Comparison of ENCODE assay signal across 8 mouse cellular contexts in the genomic region with DNA sequence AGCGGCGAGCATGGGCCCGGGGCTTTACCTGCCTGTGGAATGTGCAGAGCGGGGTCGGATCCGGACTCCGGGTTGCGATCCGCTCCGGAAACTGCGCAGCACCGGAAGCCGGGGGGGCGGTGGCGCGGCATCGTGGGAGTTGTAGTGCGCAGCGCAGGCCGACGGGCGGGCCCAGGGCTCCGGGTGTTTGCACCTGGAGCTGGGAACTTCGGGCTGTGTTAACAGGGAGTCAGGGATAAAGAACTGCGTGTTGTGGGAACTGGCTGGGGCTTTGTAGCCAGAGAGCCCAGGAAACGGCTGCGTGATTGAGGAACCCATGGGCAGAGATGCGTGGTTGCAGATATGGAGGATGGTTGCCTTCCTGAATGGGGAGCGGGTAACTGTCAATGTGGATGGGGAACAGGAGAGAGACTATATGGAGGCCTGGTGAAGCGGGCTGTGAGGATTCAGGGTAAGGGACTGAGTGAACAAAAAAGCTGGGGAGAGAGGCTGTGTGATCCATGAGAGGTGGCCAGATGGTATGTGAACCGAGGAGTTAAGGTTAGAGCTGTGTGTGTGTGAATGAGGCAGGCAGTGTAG. TPM values are rescaled to one million over a fixed set of nuclear protein-coding genes. Genes with fewer than 3 reads are reported as not detected.
DNase-seq lines count a peak whose midpoint lies in the region; ATAC-seq and TF ChIP-seq lines count a peak whose summit lies in the region.

A gene (minus strand): TSS at position 110 of the 579 bp plus-strand sequence.

- TF ChIP-seq EP300 in heart, postnatal 0 days (IDR thresholded peaks at IDR 0.05; ENCODE audit: low read depth), result no peak
- TF ChIP-seq EP300 in liver, embryonic 14.5 days (IDR thresholded peaks at IDR 0.05; ENCODE audit: low read depth), result no peak

- H3K4me1 ChIP-seq in E14TG2a.4 (replicated peaks; ENCODE audit: low read depth, low read length), result peaks cover 32% of the 10 kb centered on the region
- peaks cover 24% of the 10 kb centered on the region for H3K4me1 ChIP-seq in forebrain, embryonic 12.5 days
- H3K4me1 ChIP-seq in heart, postnatal 0 days (ENCODE audit: control insufficient read depth, insufficient read depth), result peaks cover 28% of the 10 kb centered on the region
- peaks cover 13 to 21% of the 10 kb centered on the region in 2 experiments for H3K4me1 ChIP-seq in liver, embryonic 14.5 days (replicated peaks; ENCODE audit: control insufficient read depth in 2 of 2, insufficient read depth in 2 of 2, low read length in 1 of 2)
- H3K4me1 ChIP-seq in neural tube, embryonic 12.5 days, result peaks cover 20% of the 10 kb centered on the region

- no peak for TF ChIP-seq CTCF in E14TG2a.4 (conservative IDR thresholded peaks at IDR 0.05; ENCODE audit: low read length)
- TF ChIP-seq CTCF in heart, postnatal 0 days (IDR thresholded peaks at IDR 0.05; ENCODE audit: low read depth), result no peak
- TF ChIP-seq CTCF in liver, embryonic 14.5 days (IDR thresholded peaks at IDR 0.05; ENCODE audit: low read depth), result no peak

- H3K27ac ChIP-seq in forebrain, embryonic 12.5 days, result peak within 1 kb of the TSS; percentile 98
- peak within 1 kb of the TSS; percentile 99 for H3K27ac ChIP-seq in heart, postnatal 0 days (ENCODE audit: low read depth)
- peak within 1 kb of the TSS; percentile 42 for H3K27ac ChIP-seq in liver, embryonic 14.5 days
- peak within 1 kb of the TSS; percentile 96 for H3K27ac ChIP-seq in neural tube, embryonic 12.5 days

- peak within 1 kb of the TSS; percentile 75 for H3K4me2 ChIP-seq in forebrain, embryonic 12.5 days
- H3K4me2 ChIP-seq in heart, postnatal 0 days (ENCODE audit: low read depth, low read length), result peak within 1 kb of the TSS; percentile 87
- H3K4me2 ChIP-seq in liver, embryonic 14.5 days (ENCODE audit: low read depth), result peak within 1 kb of the TSS; percentile 87
- peak within 1 kb of the TSS; percentile 80 for H3K4me2 ChIP-seq in neural tube, embryonic 12.5 days (replicated peaks)

- no peaks in the 10 kb centered on the region for H3K9me3 ChIP-seq in E14TG2a.4 (ENCODE audit: low read length)
- no peaks in the 10 kb centered on the region for H3K9me3 ChIP-seq in forebrain, embryonic 12.5 days
- no peaks in the 10 kb centered on the region for H3K9me3 ChIP-seq in heart, postnatal 0 days (replicated peaks; ENCODE audit: control insufficient read depth, low read length)
- H3K9me3 ChIP-seq in liver, embryonic 14.5 days (ENCODE audit: control insufficient read depth, low read length), result no peaks in the 10 kb centered on the region
- no peaks in the 10 kb centered on the region for H3K9me3 ChIP-seq in neural tube, embryonic 12.5 days

- DNase-seq in c-Kit-positive CD71-positive TER-119-negative erythroid progenitor cells, embryonic 14.5 days (ENCODE audit: low read depth), result peak; percentile 65
- DNase-seq in heart, postnatal 0 days (ENCODE audit: low spot score), result peak; percentile 82
- DNase-seq in kidney, postnatal 36 days, result peak; percentile 87 to 96
- DNase-seq in liver, embryonic 14.5 days (ENCODE audit: low read depth in 3 of 3, low spot score in 3 of 3), result peak; percentile 53 to 58 (median 53)
- DNase-seq in telencephalon, adult 2 months (ENCODE audit: low read depth, low spot score), result peak; percentile 74

- peaks cover 17% of the 10 kb centered on the region for H3K36me3 ChIP-seq in E14TG2a.4 (ENCODE audit: insufficient read depth, low read length)
- H3K36me3 ChIP-seq in forebrain, embryonic 12.5 days (replicated peaks), result peaks cover 11% of the 10 kb centered on the region
- no peaks in the 10 kb centered on the region for H3K36me3 ChIP-seq in heart, postnatal 0 days (replicated peaks; ENCODE audit: control insufficient read depth, insufficient read depth, low read length)
- no peaks in the 10 kb centered on the region for H3K36me3 ChIP-seq in liver, embryonic 14.5 days (replicated peaks; ENCODE audit: control insufficient read depth, insufficient read depth, low read depth)
- H3K36me3 ChIP-seq in neural tube, embryonic 12.5 days, result no peaks in the 10 kb centered on the region

- H3K4me3 ChIP-seq in E14TG2a.4 (replicated peaks; ENCODE audit: low read length), result peak within 1 kb of the TSS; percentile 92
- H3K4me3 ChIP-seq in forebrain, embryonic 12.5 days (replicated peaks), result peak within 1 kb of the TSS; percentile 94
- H3K4me3 ChIP-seq in heart, postnatal 0 days (ENCODE audit: low read depth, low read length), result peak within 1 kb of the TSS; percentile 96
- H3K4me3 ChIP-seq in liver, embryonic 14.5 days (ENCODE audit: insufficient read depth in 1 of 2, low read depth in 2 of 2, low read length in 2 of 2), result peak within 1 kb of the TSS; percentile 79 to 92
- peak within 1 kb of the TSS; percentile 83 for H3K4me3 ChIP-seq in neural tube, embryonic 12.5 days

- WGBS in forebrain, embryonic 12.5 days, result 1% methylated on average over 31 of the region's 31 CpGs
- WGBS in heart, postnatal 0 days, result under 1% methylated on average over 31 of the region's 31 CpGs
- WGBS in liver, embryonic 14.5 days (ENCODE audit: insufficient replicate concordance), result 0% methylated on average over 31 of the region's 31 CpGs
- WGBS in neural tube, embryonic 12.5 days, result 2% methylated on average over 31 of the region's 31 CpGs

- H3K9ac ChIP-seq in forebrain, embryonic 12.5 days, result peak within 1 kb of the TSS; percentile 98
- H3K9ac ChIP-seq in heart, postnatal 0 days (replicated peaks; ENCODE audit: low read depth, low read length), result peak within 1 kb of the TSS; percentile 99
- peak within 1 kb of the TSS; percentile 93 for H3K9ac ChIP-seq in liver, embryonic 14.5 days (replicated peaks)
- H3K9ac ChIP-seq in neural tube, embryonic 12.5 days, result peak within 1 kb of the TSS; percentile 95

- peaks cover 3% of the 10 kb centered on the region; the same call in 1 of the 2 replicates for H3K27me3 ChIP-seq in E14TG2a.4 (ENCODE audit: insufficient read depth, low read length)
- H3K27me3 ChIP-seq in forebrain, embryonic 12.5 days, result no peaks in the 10 kb centered on the region
- no peaks in the 10 kb centered on the region for H3K27me3 ChIP-seq in heart, postnatal 0 days (ENCODE audit: control insufficient read depth, insufficient read depth, low read length)
- H3K27me3 ChIP-seq in liver, embryonic 14.5 days (ENCODE audit: control insufficient read depth, insufficient read depth, low read length), result no peaks in the 10 kb centered on the region
- H3K27me3 ChIP-seq in neural tube, embryonic 12.5 days (replicated peaks), result no peaks in the 10 kb centered on the region

- peak; percentile 92 for ATAC-seq in forebrain, embryonic 12.5 days (ENCODE audit: low FRiP score)
- peak; percentile 82 for ATAC-seq in heart, postnatal 0 days (ENCODE audit: insufficient read depth, low read depth)
- ATAC-seq in liver, embryonic 14.5 days (ENCODE audit: insufficient read depth), result peak; percentile 82
- ATAC-seq in neural tube, embryonic 12.5 days (ENCODE audit: low FRiP score, low read depth), result peak; percentile 90

RNA-seq across cellular contexts. Expression of the gene that starts here (rescaled TPM):
- polyA plus RNA-seq in forebrain, embryonic 12.5 days (2016; fragmentation: Nextera tagmentation; extraction: Ambion mirVana), result 19.4 and 19.8 TPM in 2 replicates
- total RNA-seq in heart, postnatal 0 days (2014; rRNA removed; ENCODE audit: low replicate concordance), result 1.4 and 23.7 TPM in 2 replicates
- 2.3 TPM in 2 replicates for polyA plus RNA-seq in heart, postnatal 0 days (2015; fragmentation: Nextera tagmentation; extraction: Ambion mirVana)
- 2.3 and 3.4 TPM in 2 replicates for polyA plus RNA-seq in liver, embryonic 14.5 days (2012; rRNA removed)
- 1.7 and 2.7 TPM in 2 replicates for polyA plus RNA-seq in liver, embryonic 14.5 days (2014; fragmentation: Nextera tagmentation; extraction: Ambion mirVana)
- 14.7 and 14.8 TPM in 2 replicates for polyA plus RNA-seq in neural tube, embryonic 12.5 days (2016; fragmentation: Nextera tagmentation; extraction: Ambion mirVana)

Comparison
In these comparisons a context has a peak if more than half of its experiments do, and no peak if none do; other contexts are left out.
1. Peak in every context shown above with its lines: DNase-seq, ATAC-seq, H3K4me3 ChIP-seq and H3K27ac ChIP-seq.
2. H3K27ac ChIP-seq: peak in every context shown above with its lines; median percentile 99 in heart, postnatal 0 days; 98 in forebrain, embryonic 12.5 days; 96 in neural tube, embryonic 12.5 days; 42 in liver, embryonic 14.5 days.